Mouse (Mus musculus): ENCODE results near the gene Galnt18. TPM values are rescaled to one million over a fixed set of nuclear protein-coding genes. Genes with fewer than 3 reads are reported as not detected.

Gene Galnt18
- 11.9 TPM for polyA plus RNA-seq (2012; fragmentation: generic; extraction: Trizol)
- long read RNA-seq, experiment 1, transcript Galnt18-202 (11 exons, 2,530 nt), result major isoform, 9 of 13 reads
- long read RNA-seq, experiment 1, partial matches to known transcripts, result 2 of 13 reads
- long read RNA-seq, experiment 1, other reads (novel, unspliced or antisense), result 2 of 13 reads
- long read RNA-seq, experiment 2, transcript Galnt18-202 (11 exons, 2,530 nt), result major isoform, 194 of 221 reads
- long read RNA-seq, experiment 2, partial matches to known transcripts, result 3 of 221 reads
- long read RNA-seq, experiment 2, other reads (novel, unspliced or antisense), result 24 of 221 reads

- H3K27me3 ChIP-seq (ENCODE audit: control insufficient read depth, insufficient read depth, insufficient read length), result no peaks in the 10 kb centered on the region
- H3ac ChIP-seq (ENCODE audit: control insufficient read depth, insufficient read length, low read depth), result peak within 1 kb of the TSS; percentile 53
- no peaks in the 10 kb centered on the region for H3K79me2 ChIP-seq (ENCODE audit: control insufficient read depth, insufficient read depth)
- H3K36me3 ChIP-seq (ENCODE audit: control insufficient read depth, insufficient read depth), result no peaks in the 10 kb centered on the region
- peak within 1 kb of the TSS; percentile 18 for H3K4me3 ChIP-seq (ENCODE audit: insufficient read depth, poor library complexity, severe bottlenecking)
- TF ChIP-seq MAX (IDR thresholded peaks at IDR 0.05) (no peak), MYOG (IDR thresholded peaks at IDR 0.05; ENCODE audit: control insufficient read depth, extremely low read depth, insufficient read length) (no peak), CTCF (IDR thresholded peaks at IDR 0.05; ENCODE audit: control insufficient read depth, insufficient read depth, insufficient read length) (no peak), CEBPB (IDR thresholded peaks at IDR 0.05; ENCODE audit: low read depth) (no peak), MYOD1 (IDR thresholded peaks at IDR 0.05; ENCODE audit: control insufficient read depth, insufficient read length, low read depth) (no peak), USF1 (IDR thresholded peaks at IDR 0.05; ENCODE audit: low read depth) (no peak)
- no peaks in the 10 kb centered on the region for H3K79me3 ChIP-seq (ENCODE audit: low read depth)
Observed at GRCm38 (mm10) chr7:111779504-111780242, at the start of gene Galnt18. TSS of gene Galnt18 (minus strand) at chr7:111779977.

- Histone ChIP-seq H3ac (ENCODE audit: control insufficient read depth, insufficient read length, low read depth) (no peak overlapping the region), H3K36me3 (ENCODE audit: control insufficient read depth, insufficient read depth) (no peaks in the 10 kb centered on the region), H3K79me2 (ENCODE audit: control insufficient read depth, insufficient read depth) (no peaks in the 10 kb centered on the region), H3K4me3 (ENCODE audit: insufficient read depth, poor library complexity, severe bottlenecking) (no peak overlapping the region), H3K79me3 (ENCODE audit: low read depth) (no peaks in the 10 kb centered on the region), H3K27me3 (ENCODE audit: control insufficient read depth, insufficient read depth, insufficient read length) (no peaks in the 10 kb centered on the region)
- TF ChIP-seq FOSL1 (IDR thresholded peaks at IDR 0.05; ENCODE audit: insufficient read depth, low read length, poor library complexity, severe bottlenecking), result no peak
- no peak for TF ChIP-seq MYOD1 (IDR thresholded peaks at IDR 0.05; ENCODE audit: control insufficient read depth, insufficient read length, low read depth)
- no peak for TF ChIP-seq MYOG (IDR thresholded peaks at IDR 0.05; ENCODE audit: control insufficient read depth, extremely low read depth, insufficient read length)
- TF ChIP-seq CEBPB (IDR thresholded peaks at IDR 0.05; ENCODE audit: low read depth), result no peak
- no peak for TF ChIP-seq MAX (IDR thresholded peaks at IDR 0.05)
- TF ChIP-seq CTCF (IDR thresholded peaks at IDR 0.05; ENCODE audit: control insufficient read depth, insufficient read depth, insufficient read length), result no peak
Observed at GRCm38 (mm10) chr7:111827337-111827736, 47.6 kb upstream of the Galnt18 start.

GRCm38 (mm10) chr7:111813093-111813492 lies 33.3 kb upstream of the Galnt18 start:
- no peak for TF ChIP-seq MYOG (IDR thresholded peaks at IDR 0.05; ENCODE audit: control insufficient read depth, extremely low read depth, insufficient read length)
- no peak for TF ChIP-seq CTCF (IDR thresholded peaks at IDR 0.05; ENCODE audit: control insufficient read depth, insufficient read depth, insufficient read length)

GRCm38 (mm10) chr7:111811036-111811435 lies 31.3 kb upstream of the Galnt18 start:
- peaks cover 4% of the 10 kb centered on the region for H3K27me3 ChIP-seq (ENCODE audit: control insufficient read depth, insufficient read depth, insufficient read length)
- no peak overlapping the region for H3K4me3 ChIP-seq (ENCODE audit: insufficient read depth, poor library complexity, severe bottlenecking)
- no peak for TF ChIP-seq FOSL1 (IDR thresholded peaks at IDR 0.05; ENCODE audit: insufficient read depth, low read length, poor library complexity, severe bottlenecking)
- no peak for TF ChIP-seq CEBPB (IDR thresholded peaks at IDR 0.05; ENCODE audit: low read depth)
- no peak for TF ChIP-seq MYOD1 (IDR thresholded peaks at IDR 0.05; ENCODE audit: control insufficient read depth, insufficient read length, low read depth)
- TF ChIP-seq CTCF (IDR thresholded peaks at IDR 0.05; ENCODE audit: control insufficient read depth, insufficient read depth, insufficient read length), result no peak
- TF ChIP-seq MAX (IDR thresholded peaks at IDR 0.05), result no peak
- no peak for TF ChIP-seq MYOG (IDR thresholded peaks at IDR 0.05; ENCODE audit: control insufficient read depth, extremely low read depth, insufficient read length)
- TF ChIP-seq USF1 (IDR thresholded peaks at IDR 0.05; ENCODE audit: low read depth), result no peak
- H3K79me2 ChIP-seq (ENCODE audit: control insufficient read depth, insufficient read depth), result no peaks in the 10 kb centered on the region
- no peaks in the 10 kb centered on the region for H3K79me3 ChIP-seq (ENCODE audit: low read depth)
- H3K36me3 ChIP-seq (ENCODE audit: control insufficient read depth, insufficient read depth), result no peaks in the 10 kb centered on the region
- no peak overlapping the region for H3ac ChIP-seq (ENCODE audit: control insufficient read depth, insufficient read length, low read depth)

More at GRCm38 (mm10) chr7:111813093-111813492, 33.3 kb upstream of the Galnt18 start:
- H3K79me2 ChIP-seq (ENCODE audit: control insufficient read depth, insufficient read depth), result no peaks in the 10 kb centered on the region
- H3K27me3 ChIP-seq (ENCODE audit: control insufficient read depth, insufficient read depth, insufficient read length), result peaks cover 4% of the 10 kb centered on the region
- H3K4me3 ChIP-seq (ENCODE audit: insufficient read depth, poor library complexity, severe bottlenecking), result no peak overlapping the region
- H3K79me3 ChIP-seq (ENCODE audit: low read depth), result no peaks in the 10 kb centered on the region
- no peak overlapping the region for H3ac ChIP-seq (ENCODE audit: control insufficient read depth, insufficient read length, low read depth)
- H3K36me3 ChIP-seq (ENCODE audit: control insufficient read depth, insufficient read depth), result no peaks in the 10 kb centered on the region

- peaks cover 4% of the 10 kb centered on the region for H3K27me3 ChIP-seq (ENCODE audit: control insufficient read depth, insufficient read depth, insufficient read length)
- H3K79me2 ChIP-seq (ENCODE audit: control insufficient read depth, insufficient read depth), result no peaks in the 10 kb centered on the region
- H3ac ChIP-seq (ENCODE audit: control insufficient read depth, insufficient read length, low read depth), result no peak overlapping the region
- H3K36me3 ChIP-seq (ENCODE audit: control insufficient read depth, insufficient read depth), result no peaks in the 10 kb centered on the region
- no peaks in the 10 kb centered on the region for H3K79me3 ChIP-seq (ENCODE audit: low read depth)
- H3K4me3 ChIP-seq (ENCODE audit: insufficient read depth, poor library complexity, severe bottlenecking), result no peak overlapping the region
- TF ChIP-seq MYOD1 (IDR thresholded peaks at IDR 0.05; ENCODE audit: control insufficient read depth, insufficient read length, low read depth) (no peak), MAX (IDR thresholded peaks at IDR 0.05) (no peak), MYOG (IDR thresholded peaks at IDR 0.05; ENCODE audit: control insufficient read depth, extremely low read depth, insufficient read length) (no peak), CTCF (IDR thresholded peaks at IDR 0.05; ENCODE audit: control insufficient read depth, insufficient read depth, insufficient read length) (no peak)
Observed at GRCm38 (mm10) chr7:111809796-111810195, 30.0 kb upstream of the Galnt18 start.

Data from C2C12 (cell line).